Mouse (Mus musculus) embryonic stem cell, embryonic (primary cell): ENCODE data around the gene Lca5l.

ENCODE experiments used
- CTCF ChIA-PET, 4 experiments: fragments of 300-600 bp in 2 of 4; fragments of 350-600 bp in 2 of 4; sonication (Branson Sonifier 250); formaldehyde crosslinking; loops; one replicate each; lab custom pipeline; 2022; ENCODE audit warnings: inconsistent platforms in 2 of 4; lab: Charles Lee
- POLR2A ChIA-PET, 4 experiments: fragments of 300-600 bp in 2 of 4; fragments of 350-600 bp in 2 of 4; sonication (Branson Sonifier 250); formaldehyde crosslinking; loops; one replicate each; lab custom pipeline; 2022; ENCODE audit warnings: antibody characterized with exemption in 4 of 4, inconsistent platforms in 1 of 4; lab: Charles Lee

The Lca5l gene

DNA sequence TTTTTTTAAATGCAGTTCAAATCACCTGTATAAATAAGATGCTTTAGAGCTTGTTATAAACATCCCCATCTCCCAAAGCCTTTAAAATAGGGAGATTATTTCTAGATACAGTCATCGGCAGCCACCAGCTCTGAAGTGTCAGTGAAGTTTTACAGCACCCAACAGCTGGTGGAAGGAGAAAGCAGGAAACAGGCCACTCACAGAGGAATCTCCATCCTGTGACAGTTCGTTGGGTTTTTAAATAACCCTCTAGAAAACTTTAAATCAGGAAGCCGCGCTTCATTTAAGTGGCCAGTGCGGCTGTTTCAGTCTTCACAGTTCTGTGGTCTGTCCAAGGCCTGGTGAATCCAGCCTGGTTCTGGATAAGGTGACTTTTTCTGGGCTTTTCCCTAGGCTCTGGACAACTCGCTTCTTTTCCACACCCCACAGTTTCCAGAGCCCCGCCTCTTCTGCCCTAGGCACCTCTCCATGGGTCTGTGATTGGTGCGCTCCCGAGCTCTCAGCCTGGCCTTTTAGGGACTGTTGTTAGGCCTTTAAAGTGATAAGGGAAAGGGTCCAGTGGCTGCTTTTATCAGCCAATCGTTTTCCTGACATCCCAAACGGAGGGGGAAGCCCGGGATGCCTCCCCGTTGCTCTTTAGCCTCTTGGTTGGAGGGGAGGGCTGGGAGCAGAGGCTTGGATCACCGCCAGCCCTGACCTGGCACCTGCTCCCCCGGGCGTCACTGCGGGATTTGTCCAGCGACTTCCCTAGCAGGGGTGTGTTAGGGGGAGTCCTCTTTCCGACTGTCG lies 8.0 kb upstream of the Lca5l start, which contains the start of gene Sh3bgr:
TSS of gene Sh3bgr (plus strand) at position 538 of the 789 bp plus-strand sequence.
- ChIA-PET CTCF (no interaction called here), POLR2A (interaction anchor here in 2 of 4 experiments (0.6 to 1.5 kb wide), 8 partner anchors 8 to 282 kb away, joined by 3 to 6 read pairs (median 4); partner anchors contain the start of gene Lca5l (in 1 of the 2))

DNA sequence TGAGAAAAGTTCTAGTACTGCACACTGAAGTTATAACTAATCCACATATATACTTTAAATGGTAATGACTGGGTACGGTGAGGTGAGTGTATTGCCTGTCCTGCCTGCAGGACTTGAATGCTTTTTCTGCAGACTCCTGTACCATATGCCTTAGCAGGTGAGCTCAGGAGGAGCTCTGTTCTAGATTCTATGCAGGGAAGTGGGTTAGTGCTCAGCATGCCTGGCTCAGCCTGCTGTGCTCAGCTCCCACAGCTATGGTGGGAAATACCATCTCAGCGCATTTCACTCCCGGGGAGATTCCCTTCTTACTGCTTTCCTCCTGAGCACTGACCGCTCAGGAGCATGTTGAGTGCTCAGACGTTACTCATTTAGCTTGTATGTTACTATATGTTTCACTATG lies 4.5 kb downstream of the Lca5l start:
- POLR2A ChIA-PET: no interaction called here
- CTCF ChIA-PET: no interaction called here

DNA sequence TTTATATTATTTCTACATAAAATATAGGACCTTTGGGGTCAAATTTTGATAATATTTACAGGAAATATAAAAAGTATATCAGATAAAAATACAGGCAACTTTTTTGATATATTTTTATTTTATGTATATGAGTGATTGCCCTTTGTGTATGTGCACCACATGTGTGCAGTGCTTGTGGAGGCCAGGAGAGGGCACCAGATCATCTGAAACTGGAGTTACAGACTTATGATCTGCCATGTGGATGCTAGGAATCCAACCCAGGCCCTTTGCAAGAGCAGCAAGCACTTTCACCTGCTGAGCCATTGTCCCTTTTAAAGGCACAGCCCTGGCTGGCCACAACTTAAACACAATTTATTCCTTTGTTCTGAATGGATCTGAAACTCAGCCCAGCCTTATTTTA lies 12.9 kb downstream of the Lca5l start:
- CTCF ChIA-PET: interaction anchor here in 1 of 4 experiments (1.8 kb wide), 1 partner anchor 166 kb away, joined by 4 read pairs; no protein-coding TSS in a partner anchor
- POLR2A ChIA-PET: no interaction called here

DNA sequence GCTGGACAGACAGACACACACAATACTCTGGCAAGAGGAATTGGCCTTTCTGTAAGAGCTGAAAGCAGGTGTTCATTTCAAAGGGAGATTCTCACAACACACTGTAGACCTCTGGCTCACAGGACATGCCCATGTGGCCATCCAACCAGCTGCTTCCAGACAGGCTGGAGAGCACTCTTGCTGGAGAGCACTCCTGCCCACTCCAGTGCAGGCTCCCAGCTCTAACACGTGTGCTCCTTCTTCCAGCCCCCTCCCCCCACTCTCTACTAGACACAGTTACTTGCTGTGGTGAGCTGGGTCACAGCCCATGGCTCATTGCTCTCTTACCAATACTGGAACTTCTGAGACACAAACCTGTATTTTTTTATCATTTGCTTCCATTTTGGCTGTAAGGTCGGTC lies 16.7 kb downstream of the Lca5l start:
- ChIA-PET POLR2A (interaction anchor here in 1 of 4 experiments (1.2 to 1.6 kb wide), 2 partner anchors 16 to 17 kb away, joined by 4 to 6 read pairs; partner anchors contain the start of gene Lca5l), CTCF (no interaction called here)

DNA sequence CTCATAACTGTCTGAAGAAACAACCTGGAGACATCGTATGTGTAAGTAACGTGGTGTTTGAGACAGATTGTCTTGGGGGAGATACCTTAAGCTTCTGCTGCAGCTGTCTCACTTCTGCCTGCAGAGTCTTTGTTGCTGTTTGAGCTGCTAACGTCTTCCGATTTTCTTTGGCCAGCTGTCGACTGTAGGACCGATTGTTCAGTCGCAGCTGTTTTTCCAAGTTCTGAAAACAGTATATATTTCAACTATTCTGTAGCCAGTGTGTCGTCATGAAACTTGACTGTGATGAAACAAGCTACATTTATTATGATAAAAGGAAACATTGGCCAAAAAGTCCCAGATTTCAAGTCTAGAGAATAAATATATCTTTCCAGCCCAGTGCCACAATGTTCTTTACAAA lies 18.4 kb downstream of the Lca5l start:
- CTCF ChIA-PET: no interaction called here
- POLR2A ChIA-PET: interaction anchor here in 1 of 4 experiments (0.8 kb wide), 1 partner anchor 10 kb away, joined by 3 read pairs; no protein-coding TSS in a partner anchor

DNA sequence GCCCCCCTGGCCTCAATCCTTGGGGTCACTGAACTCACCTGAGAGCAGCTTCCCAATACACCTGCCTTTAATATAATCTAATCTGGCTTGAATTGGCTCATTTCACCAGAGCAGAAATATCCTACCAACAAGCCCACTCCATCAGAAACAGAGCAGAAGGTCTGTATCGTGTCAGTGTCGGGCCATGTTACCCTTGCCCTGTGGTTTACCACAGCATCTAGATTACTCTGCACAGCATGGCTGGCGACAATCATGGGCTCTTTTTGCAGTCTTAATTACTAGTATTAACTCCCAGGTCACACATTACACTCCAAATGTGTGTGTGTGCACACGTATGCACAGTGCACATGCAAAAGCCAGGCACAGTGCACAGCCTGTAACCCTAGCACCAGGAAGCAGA lies 23.2 kb downstream of the Lca5l start:
- POLR2A ChIA-PET: interaction anchor here in 1 of 4 experiments (1.2 to 1.4 kb wide), 2 partner anchors 24 to 140 kb away, joined by 3 to 5 read pairs; no protein-coding TSS in a partner anchor
- CTCF ChIA-PET: no interaction called here

DNA sequence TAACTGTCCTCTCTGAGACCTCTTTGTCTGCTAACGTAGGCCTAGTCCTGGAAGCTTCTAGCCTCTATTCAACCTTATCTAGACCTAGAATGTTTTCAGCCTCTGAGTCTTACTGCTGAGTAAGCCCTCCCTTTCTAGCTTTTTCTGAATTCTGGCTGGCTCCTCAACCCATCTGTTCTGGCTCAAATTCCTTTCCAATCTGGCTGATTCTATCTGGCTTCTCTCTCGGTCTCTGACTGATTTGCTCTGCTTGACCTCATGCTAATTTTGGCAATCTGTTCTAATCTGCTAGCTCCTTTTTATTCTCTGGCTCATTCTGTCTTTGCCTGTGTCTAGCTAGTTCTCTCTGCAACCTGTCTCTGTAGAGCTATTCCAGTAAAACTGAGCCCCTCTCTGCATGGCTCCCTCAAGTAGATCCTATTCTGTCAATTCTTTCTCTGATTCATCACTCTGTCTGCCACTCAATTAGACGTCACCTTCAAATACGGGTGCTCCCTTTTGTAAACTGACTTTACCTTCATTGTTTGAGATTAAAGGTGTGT lies 26.3 kb downstream of the Lca5l start:
- ChIA-PET CTCF (interaction anchor here in 2 of 4 experiments (0.6 to 1.0 kb wide), 2 partner anchors 175 to 377 kb away, joined by 3 to 6 read pairs; no protein-coding TSS in a partner anchor), POLR2A (interaction anchor here in 3 of 4 experiments (0.5 to 1.5 kb wide), 5 partner anchors 9 to 154 kb away, joined by 3 to 8 read pairs (median 4); partner anchors contain the start of gene Brwd1 (in 1 of the 3))

DNA sequence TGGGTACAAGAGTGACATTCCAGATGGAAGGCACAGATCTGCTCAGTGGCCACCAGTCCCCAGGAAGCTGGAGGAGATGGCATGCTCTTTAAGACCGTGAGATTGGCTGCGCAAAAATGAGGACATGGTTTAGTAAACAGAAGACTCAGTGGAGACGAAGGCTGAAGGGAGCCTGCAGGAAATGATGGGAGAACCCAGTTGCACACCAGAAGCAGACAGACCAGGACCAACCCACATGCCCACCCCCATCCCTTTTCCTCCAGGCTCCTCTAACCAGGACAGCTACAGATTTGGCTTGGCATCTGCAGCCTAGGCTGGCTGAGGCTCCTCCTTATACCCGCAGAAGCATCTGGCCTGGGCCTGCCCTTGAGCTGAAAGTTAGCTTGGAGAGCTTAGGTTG lies 30.7 kb downstream of the Lca5l start:
- CTCF ChIA-PET: interaction anchor here in 1 of 4 experiments (2.3 kb wide), 1 partner anchor 10 kb away, joined by 7 read pairs; no protein-coding TSS in a partner anchor

DNA sequence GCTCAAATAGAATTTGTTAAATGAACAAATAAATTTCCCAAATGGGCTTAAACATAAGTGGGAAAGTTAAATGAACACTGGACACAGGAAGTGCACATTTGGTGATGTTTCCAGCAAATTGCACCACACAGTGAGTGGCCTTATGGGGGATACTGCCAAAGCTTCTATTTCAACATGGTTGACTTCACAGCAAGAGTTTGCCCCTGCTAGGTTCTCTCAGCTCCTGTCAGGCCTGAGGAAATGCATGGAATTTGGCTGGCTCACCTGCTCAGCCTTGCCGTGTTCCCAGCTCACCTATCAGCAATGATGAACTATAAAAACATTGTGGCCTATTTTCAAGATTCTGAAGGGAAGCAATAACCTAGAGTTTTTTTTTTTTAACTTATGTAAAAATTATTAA lies 31.1 kb downstream of the Lca5l start:
- ChIA-PET CTCF (interaction anchor here in 1 of 4 experiments (2.3 kb wide), 1 partner anchor 9 kb away, joined by 7 read pairs; no protein-coding TSS in a partner anchor), POLR2A (interaction anchor here in 3 of 4 experiments (0.6 to 2.4 kb wide), 5 partner anchors 25 to 307 kb away, joined by 3 to 12 read pairs (median 4); partner anchors contain the start of genes Brwd1 (in 2 of the 3) and Lca5l (in 1 of the 3))

More for the DNA sequence above, 30.7 kb downstream of the Lca5l start:
- POLR2A ChIA-PET: interaction anchor here (0.6 to 1.5 kb wide), 6 partner anchors 31 to 1355 kb away, joined by 3 to 5 read pairs (median 3); partner anchors contain the start of genes Brwd1 (in 3 of the 4) and Lca5l (in 1 of the 4)

DNA sequence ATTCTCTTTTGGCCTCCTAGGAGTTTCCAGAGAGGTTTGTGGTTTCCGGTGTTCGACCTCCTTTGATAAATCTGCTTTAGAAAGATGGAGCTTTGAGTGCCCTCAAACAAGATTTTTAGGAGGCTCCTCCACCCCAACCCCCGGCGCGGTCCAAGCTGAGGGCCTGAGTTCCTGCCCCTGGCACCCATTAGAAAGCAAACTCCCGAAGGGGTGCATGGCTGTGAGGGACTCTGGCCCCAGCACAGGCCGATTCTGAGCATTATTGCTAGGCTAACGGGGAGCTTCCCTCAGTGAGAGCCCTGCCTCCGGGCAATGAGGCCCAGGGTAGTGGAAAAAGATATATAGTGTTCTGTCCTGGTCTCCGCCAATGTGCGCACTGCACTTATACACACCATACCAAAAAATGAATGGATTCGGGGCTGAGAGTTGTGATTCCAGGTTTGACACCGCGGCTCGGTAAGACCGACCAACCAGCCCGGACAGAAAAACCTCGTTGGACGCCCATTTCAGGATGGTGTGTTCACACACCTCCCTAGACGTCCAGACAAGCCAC lies 32.2 kb downstream of the Lca5l start:
- CTCF ChIA-PET: interaction anchor here in 2 of 4 experiments (0.9 to 2.3 kb wide), 6 partner anchors 8 to 198 kb away, joined by 3 to 7 read pairs (median 4); partner anchors contain the start of gene Wrb (in 1 of the 2)
- POLR2A ChIA-PET: interaction anchor here in 3 of 4 experiments (0.8 to 2.5 kb wide), 23 partner anchors 12 to 241 kb away, joined by 3 to 12 read pairs (median 4); partner anchors contain the start of genes Wrb (in 3 of the 3), Brwd1 (in 2 of the 3), Lca5l (in 2 of the 3) and B3galt5 (in 1 of the 3)

DNA sequence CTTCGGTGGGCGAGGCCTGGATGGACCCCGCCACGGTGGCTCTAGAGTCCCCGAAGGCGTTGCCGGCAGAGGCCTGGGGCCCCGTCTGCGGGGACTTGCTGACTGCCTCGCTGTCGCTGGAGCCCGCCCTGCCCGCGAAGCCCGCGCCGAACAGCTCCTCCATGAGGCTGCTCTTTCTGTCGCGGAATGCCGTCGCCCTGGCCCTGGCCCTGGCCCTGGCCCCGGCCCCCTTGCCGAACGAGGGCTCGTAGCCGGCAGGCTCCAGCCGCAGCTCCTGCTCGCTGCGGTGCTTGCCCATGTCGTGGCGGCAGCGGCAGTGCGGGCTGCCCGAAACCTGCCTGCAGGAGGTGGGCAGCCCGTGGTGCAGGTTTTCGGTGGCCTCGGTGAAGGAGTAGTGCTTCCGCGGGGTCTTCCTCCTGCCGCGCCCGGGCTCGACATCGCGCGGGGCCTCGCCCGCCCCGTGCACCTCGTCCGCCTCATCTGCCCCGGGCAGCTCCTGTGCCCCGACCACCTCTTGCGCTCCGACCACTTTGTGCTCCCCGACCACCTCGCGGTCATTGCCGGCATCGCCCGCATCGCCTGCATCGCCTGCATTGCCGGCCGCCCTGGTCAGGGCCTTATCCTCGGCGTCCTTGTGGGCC lies 32.9 kb downstream of the Lca5l start:
- ChIA-PET POLR2A (interaction anchor here in 3 of 4 experiments (0.5 to 2.5 kb wide), 30 partner anchors 9 to 429 kb away, joined by 3 to 12 read pairs (median 3); partner anchors contain the start of genes Wrb (in 3 of the 3), Brwd1 (in 2 of the 3), Hmgn1 (in 2 of the 3) and Lca5l (in 2 of the 3)), CTCF (interaction anchor here in 3 of 4 experiments (0.6 to 1.7 kb wide), 7 partner anchors 7 to 532 kb away, joined by 3 to 5 read pairs (median 4); partner anchors contain the start of gene Wrb (in 1 of the 3))

DNA sequence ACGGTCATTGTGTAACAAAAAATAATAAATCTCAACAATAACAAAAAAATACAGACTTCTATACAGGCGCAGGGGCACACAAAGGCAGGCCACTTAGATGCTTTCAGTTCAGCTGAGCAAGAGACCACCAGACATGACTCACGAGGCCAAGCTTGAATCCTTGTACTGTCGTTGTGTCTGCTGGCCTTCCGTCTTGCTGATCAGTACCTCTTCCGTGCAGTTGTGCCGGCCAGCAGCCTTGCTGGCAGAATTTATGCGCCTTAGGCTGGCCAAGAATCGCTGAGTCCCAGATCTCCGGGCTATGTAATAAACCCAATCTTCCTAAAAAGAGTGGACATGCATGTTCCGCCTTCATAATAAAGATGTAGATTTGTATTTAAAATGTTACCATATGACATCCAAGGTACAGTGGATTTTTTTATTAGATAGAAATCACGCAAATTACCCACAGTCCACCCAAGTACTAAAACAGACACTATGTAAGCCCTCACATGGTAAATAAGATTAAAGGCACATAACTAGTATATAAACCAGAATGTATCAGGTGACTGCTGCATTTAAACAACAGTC lies 33.5 kb downstream of the Lca5l start:
- ChIA-PET POLR2A (interaction anchor here in 3 of 4 experiments (0.6 to 2.5 kb wide), 24 partner anchors 9 to 190 kb away, joined by 3 to 12 read pairs (median 3); partner anchors contain the start of genes Brwd1 (in 2 of the 3), Hmgn1 (in 2 of the 3), Lca5l (in 2 of the 3) and Wrb (in 2 of the 3)), CTCF (interaction anchor here in 2 of 4 experiments (0.8 to 1.2 kb wide), 3 partner anchors 13 to 183 kb away, joined by 3 to 5 read pairs (median 3); partner anchors contain the start of gene Wrb (in 1 of the 2))

DNA sequence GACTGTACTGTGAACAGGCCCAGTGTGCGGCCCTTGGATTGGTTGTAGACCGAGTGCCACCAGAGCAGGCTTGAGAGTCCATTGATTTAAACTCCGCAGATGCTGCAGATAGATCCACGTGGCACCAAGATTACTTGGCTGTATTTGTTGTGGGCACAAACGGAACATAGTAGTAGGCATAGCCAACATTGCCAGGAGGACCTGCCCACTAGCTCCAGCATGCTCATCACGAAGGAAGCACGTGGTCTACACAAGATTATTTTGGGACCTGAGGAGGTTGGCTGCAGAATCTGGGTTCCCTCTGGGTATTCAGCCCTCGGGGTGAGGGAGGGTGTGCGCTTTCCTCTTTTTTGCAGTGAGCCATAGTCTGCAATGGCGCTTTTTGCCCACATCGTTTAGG lies 34.9 kb downstream of the Lca5l start:
- ChIA-PET CTCF (no interaction called here), POLR2A (interaction anchor here in 2 of 4 experiments (0.5 to 2.3 kb wide), 10 partner anchors 8 to 192 kb away, joined by 3 to 9 read pairs (median 3); partner anchors contain the start of gene Brwd1 (in 1 of the 2))

DNA sequence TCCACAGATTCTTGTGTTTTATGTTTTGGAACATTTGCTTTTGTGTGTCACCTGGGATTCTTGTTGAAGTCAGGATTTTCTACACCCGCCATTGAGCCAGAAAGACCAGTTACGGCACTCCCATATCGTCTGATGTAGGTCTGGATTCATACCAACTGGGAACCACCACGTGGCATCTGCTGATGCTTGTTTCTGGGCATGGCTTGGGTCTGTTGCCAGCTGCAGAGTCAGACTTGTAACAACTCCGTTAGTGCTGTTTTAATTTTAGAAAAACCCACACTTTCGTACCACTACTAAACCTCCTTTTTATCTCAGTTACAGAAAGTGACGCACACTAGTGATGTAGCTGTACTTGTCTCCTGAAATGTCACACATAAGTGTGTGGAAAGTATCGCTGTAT lies 36.1 kb downstream of the Lca5l start:
- ChIA-PET CTCF (interaction anchor here in 2 of 4 experiments (0.6 to 1.0 kb wide), 2 partner anchors 189 to 460 kb away, joined by 3 to 5 read pairs; no protein-coding TSS in a partner anchor), POLR2A (interaction anchor here in 2 of 4 experiments (1.1 to 1.8 kb wide), 4 partner anchors 9 to 29 kb away, joined by 3 to 7 read pairs (median 3); partner anchors contain the start of gene Wrb (in 1 of the 2))

DNA sequence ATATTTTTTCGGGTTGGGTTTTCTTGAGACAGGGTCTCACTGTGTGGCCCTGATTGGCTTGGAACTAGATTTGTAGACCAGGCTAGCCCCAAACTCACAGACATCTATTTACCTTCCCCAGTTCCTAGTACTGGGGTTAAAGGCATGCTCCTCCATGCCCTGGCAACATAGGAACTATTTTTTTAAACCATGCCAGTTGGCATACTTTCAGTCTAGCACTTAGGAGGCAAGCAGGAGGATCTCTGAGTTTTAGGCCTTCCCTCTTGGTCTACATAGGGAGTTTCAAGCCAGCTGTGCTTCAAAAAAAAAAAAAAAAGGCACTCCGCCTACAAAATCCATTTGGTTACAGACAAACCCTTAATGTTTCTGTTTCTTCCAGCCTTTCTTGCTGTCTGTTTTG lies 37.6 kb downstream of the Lca5l start:
- CTCF ChIA-PET: no interaction called here
- POLR2A ChIA-PET: interaction anchor here in 1 of 4 experiments (1.2 to 1.8 kb wide), 2 partner anchors 9 to 19 kb away, joined by 3 to 7 read pairs; partner anchors contain the start of gene Wrb

DNA sequence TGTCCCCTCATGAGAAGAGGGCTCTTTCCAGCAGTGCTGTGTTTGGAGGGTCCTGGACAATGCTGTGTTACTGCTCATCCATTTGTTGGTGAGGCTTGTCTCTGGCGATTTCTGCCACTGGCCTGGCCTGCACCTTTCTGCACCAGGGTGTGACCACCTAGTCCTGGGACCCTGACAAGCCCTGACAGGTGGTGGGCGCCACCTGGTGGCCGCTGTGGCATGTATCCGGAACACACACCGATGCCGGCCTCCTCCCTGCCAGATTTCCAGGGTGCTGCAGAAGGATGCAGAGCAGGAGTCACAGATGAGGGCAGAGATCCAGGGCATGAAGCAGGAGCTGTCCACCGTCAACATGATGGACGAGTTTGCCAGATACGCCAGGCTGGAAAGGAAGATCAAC lies 40.5 kb downstream of the Lca5l start:
- ChIA-PET POLR2A (interaction anchor here in 3 of 4 experiments (0.5 to 1.5 kb wide), 8 partner anchors 21 to 203 kb away, joined by 3 to 7 read pairs (median 3); partner anchors contain the start of genes Brwd1 (in 1 of the 3), Hmgn1 (in 1 of the 3) and Lca5l (in 1 of the 3)), CTCF (interaction anchor here (0.5 to 2.4 kb wide), 11 partner anchors 8 to 234 kb away, joined by 3 to 12 read pairs (median 3); no protein-coding TSS in a partner anchor)
